Mouse (Mus musculus) hindbrain, embryonic 14.5 days (tissue): Measurements from ENCODE around the gene Slc2a12. TPM values are rescaled to one million over a fixed set of nuclear protein-coding genes. Genes with fewer than 3 reads are reported as not detected.
A peak's percentile ranks its signal among the peaks of the same experiment; 100 is the strongest.

Source experiments
- ATAC-seq: fragments of 200-750 bp; cut with Nextera tagmentation; 2 replicates; pipeline ENCODE4 v1.8.0; 2017; ENCODE audit warnings: moderate number of reproducible peaks, mild to moderate bottlenecking, moderate TSS enrichment, moderate library complexity; ENCODE audit not compliant: low FRiP score
- DNase-seq: peaks from one replicate; pipeline ENCODE4 v3.0.0-alpha.2; 2015; ENCODE audit warnings: low spot score
- H3K27ac ChIP-seq: fragments of 300-500 bp; sonication (generic); 2 replicates; pipeline ENCODE4 v1.5.1; 2014; ENCODE audit warnings: mild to moderate bottlenecking, moderate library complexity
- H3K27me3 ChIP-seq: fragments of 300-500 bp; sonication (generic); 2 replicates; pipeline ENCODE4 v1.6.1; 2014; ENCODE audit warnings: mild to moderate bottlenecking, low read length, mixed read lengths; ENCODE audit not compliant: control insufficient read depth, insufficient read depth
- H3K36me3 ChIP-seq: fragments of 300-500 bp; sonication (generic); replicated peaks from 2 replicates; pipeline ENCODE4 v1.6.1; 2014; ENCODE audit not compliant: control insufficient read depth, insufficient read depth
- H3K4me1 ChIP-seq: fragments of 300-500 bp; sonication (generic); replicated peaks from 2 replicates; pipeline ENCODE4 v1.6.1; 2014; ENCODE audit warnings: antibody characterized with exemption, low read length, mixed read lengths; ENCODE audit not compliant: control insufficient read depth, insufficient read depth
- H3K4me2 ChIP-seq: fragments of 300-500 bp; sonication (generic); replicated peaks from 2 replicates; pipeline ENCODE4 v1.6.1; 2014; ENCODE audit warnings: mild to moderate bottlenecking, moderate library complexity
- H3K4me3 ChIP-seq: fragments of 300-500 bp; sonication (generic); replicated peaks from 2 replicates; pipeline ENCODE4 v1.5.1; 2014; ENCODE audit warnings: mild to moderate bottlenecking, low read length
- H3K9ac ChIP-seq: fragments of 300-500 bp; sonication (generic); 2 replicates; pipeline ENCODE4 v1.6.1; 2014
- H3K9me3 ChIP-seq: fragments of 300-500 bp; sonication (generic); 2 replicates; pipeline ENCODE4 v1.6.1; 2016; ENCODE audit warnings: low read length; ENCODE audit not compliant: control insufficient read depth
- WGBS: fragments of 180-500 bp; shearing (Covaris S2); extraction: QIAGEN DNeasy Blood & Tissue Kit; methylation state at CpG from one replicate; pipeline ENCODE4 v1.1.7; 2014; 5-methylcytosine and 5-hydroxymethylcytosine counted together
- polyA plus RNA-seq: library from polyadenylated mRNA; unstranded; fragments of >200 nt; fragmentation: Nextera tagmentation; extraction: Ambion mirVana; gene quantifications from 2 replicates; pipeline ENCODE4 v1.2.1, GENCODE M21; 2014

Slc2a12 gene
- polyA plus RNA-seq, 1 experiment from 2014 or later: 8.0 TPM

DNA sequence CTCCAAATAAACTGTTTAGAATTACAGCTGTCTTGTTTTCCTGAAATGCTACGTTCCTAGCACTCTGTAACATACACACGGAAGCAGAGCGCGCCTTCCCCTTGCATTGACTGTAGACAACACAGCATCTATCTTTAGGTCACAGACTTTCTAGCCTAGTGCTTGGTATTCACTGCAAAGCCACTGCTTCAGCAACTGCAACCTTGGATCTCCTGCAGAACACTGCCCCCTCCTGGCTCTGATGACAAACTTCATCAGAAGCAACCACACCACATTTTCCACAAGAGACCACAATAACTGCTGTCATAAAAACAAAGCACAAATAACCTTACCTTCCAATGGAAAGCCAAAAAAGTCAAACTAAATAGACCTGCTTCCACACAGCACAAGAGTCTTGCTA is 69.7 kb downstream of the Slc2a12 start:
- H3K4me2 ChIP-seq: no peak overlapping the region
- H3K36me3 ChIP-seq: peaks cover 8% of the 10 kb centered on the region
- ATAC-seq (no peak), DNase-seq (peak; percentile 70)
- H3K9ac ChIP-seq: no peak overlapping the region
- H3K9me3 ChIP-seq: no peaks in the 10 kb centered on the region
- H3K4me1 ChIP-seq: no peaks in the 10 kb centered on the region
- WGBS: 74% methylated on average over 4 of the region's 4 CpGs
- no peak overlapping the region for H3K4me3 ChIP-seq
- no peaks in the 10 kb centered on the region for H3K27me3 ChIP-seq
- H3K27ac ChIP-seq: no peak overlapping the region

GRCm38 (mm10) chr10:22718475-22718874 is 73.7 kb downstream of the Slc2a12 start:
- no peaks in the 10 kb centered on the region for H3K27me3 ChIP-seq
- H3K4me1 ChIP-seq: no peaks in the 10 kb centered on the region
- H3K9me3 ChIP-seq: no peaks in the 10 kb centered on the region
- H3K27ac ChIP-seq: no peak overlapping the region
- H3K36me3 ChIP-seq: no peaks in the 10 kb centered on the region
- 42% methylated on average over 4 of the region's 4 CpGs for WGBS
- no peak overlapping the region for H3K4me3 ChIP-seq
- H3K9ac ChIP-seq: no peak overlapping the region
- ATAC-seq: no peak
- no peak overlapping the region for H3K4me2 ChIP-seq
- DNase-seq: no peak

DNA sequence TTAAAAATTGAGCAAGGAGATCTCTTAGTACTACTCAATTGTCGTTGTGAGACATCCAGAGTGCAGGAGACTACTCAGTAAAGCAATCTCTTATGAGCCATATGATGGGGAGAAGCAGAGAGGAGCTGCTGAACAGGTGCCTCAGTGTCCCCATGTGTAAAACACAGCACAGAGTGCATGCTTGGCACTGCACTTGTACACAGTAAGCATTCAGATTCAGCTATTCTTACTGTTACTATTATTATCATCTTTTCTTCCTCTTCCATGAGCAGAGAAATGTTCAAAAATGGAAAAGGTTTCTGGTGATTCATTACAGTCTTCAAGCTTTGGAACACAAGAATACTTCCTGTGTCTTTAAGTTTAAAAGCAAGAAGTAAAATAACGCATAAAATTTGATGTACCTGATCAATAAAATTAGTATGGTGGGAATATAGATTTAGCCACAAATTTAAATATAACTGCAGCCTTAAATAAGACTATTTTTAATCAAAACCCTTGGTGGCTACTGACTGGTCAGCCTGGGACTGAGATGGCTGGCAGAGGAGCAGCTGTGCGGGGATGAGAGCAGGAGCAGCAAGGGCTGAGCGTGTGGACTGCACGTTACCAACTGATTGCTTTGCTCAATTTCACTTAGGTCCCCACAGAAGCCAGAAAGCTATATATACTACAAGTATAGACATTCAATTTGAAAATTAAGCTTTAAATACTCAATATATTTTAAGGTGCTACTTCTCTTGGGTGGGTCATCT is 76.1 kb downstream of the Slc2a12 start:
- ATAC-seq (no peak), DNase-seq (no peak)
- no peak overlapping the region for H3K4me2 ChIP-seq
- H3K9ac ChIP-seq: no peak overlapping the region
- no peak overlapping the region for H3K4me3 ChIP-seq
- no peaks in the 10 kb centered on the region for H3K9me3 ChIP-seq
- no peaks in the 10 kb centered on the region for H3K27me3 ChIP-seq
- WGBS: 84% methylated on average over 5 of the region's 5 CpGs
- no peaks in the 10 kb centered on the region for H3K36me3 ChIP-seq
- H3K27ac ChIP-seq: no peak overlapping the region
- no peaks in the 10 kb centered on the region for H3K4me1 ChIP-seq

DNA sequence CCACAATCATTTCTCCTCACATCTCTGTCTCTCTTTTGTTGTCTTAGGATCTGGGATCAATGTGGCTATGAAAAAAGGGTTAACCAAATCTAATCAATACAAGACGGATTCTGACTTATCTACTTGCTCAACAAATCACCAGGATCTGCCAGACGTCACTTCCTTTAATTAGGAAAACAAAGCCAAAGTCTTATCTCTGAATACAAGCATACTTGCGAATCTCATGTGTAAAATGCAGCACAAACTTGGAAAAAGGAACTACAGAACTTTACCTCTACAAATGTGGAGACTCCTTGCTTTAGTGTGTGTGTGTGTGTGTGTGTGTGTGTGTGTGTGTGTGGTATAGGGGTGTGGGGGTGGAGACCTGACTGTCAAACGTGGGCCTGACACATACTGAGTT is 80.4 kb downstream of the Slc2a12 start:
- no peak overlapping the region for H3K9ac ChIP-seq
- H3K9me3 ChIP-seq: no peaks in the 10 kb centered on the region
- H3K36me3 ChIP-seq: no peaks in the 10 kb centered on the region
- ATAC-seq (no peak), DNase-seq (no peak)
- peaks cover 27% of the 10 kb centered on the region for H3K4me1 ChIP-seq
- no peak overlapping the region for H3K27ac ChIP-seq
- no peak overlapping the region for H3K4me3 ChIP-seq
- no peak overlapping the region for H3K4me2 ChIP-seq
- no peaks in the 10 kb centered on the region for H3K27me3 ChIP-seq
- WGBS: 70% methylated on average over 4 of the region's 4 CpGs

DNA sequence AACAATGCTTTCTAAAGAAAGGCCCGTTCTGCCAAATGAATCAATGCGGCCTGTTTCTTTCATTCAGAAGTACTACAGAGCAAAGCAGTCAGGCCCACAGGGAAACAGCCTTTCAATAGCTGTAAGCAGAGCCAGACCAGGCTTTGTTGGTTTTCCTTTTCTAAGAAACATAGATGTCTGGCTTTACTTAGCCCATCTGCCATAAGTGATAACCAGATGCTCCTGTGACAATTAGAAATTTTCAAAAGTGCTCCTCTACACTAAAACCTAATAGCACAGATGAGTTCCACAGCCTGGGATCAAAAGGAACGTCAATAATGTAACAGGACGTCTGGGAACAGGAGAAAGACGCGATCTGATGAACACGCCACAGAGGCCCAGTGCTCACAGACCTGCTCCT is 81.5 kb downstream of the Slc2a12 start:
- H3K9ac ChIP-seq: no peak overlapping the region
- no peak overlapping the region for H3K27ac ChIP-seq
- no peaks in the 10 kb centered on the region for H3K9me3 ChIP-seq
- no peaks in the 10 kb centered on the region for H3K27me3 ChIP-seq
- 57% methylated on average over 7 of the region's 7 CpGs for WGBS
- ATAC-seq: no peak
- no peaks in the 10 kb centered on the region for H3K36me3 ChIP-seq
- no peak overlapping the region for H3K4me3 ChIP-seq
- peaks cover 29% of the 10 kb centered on the region for H3K4me1 ChIP-seq
- no peak overlapping the region for H3K4me2 ChIP-seq
- DNase-seq: no peak

- no peak overlapping the region for H3K4me2 ChIP-seq
- ATAC-seq: no peak
- H3K9me3 ChIP-seq: no peaks in the 10 kb centered on the region
- no peak overlapping the region for H3K9ac ChIP-seq
- no peak overlapping the region for H3K27ac ChIP-seq
- no peaks in the 10 kb centered on the region for H3K36me3 ChIP-seq
- H3K4me1 ChIP-seq: peaks cover 35% of the 10 kb centered on the region
- H3K4me3 ChIP-seq: no peak overlapping the region
- no peak for DNase-seq
- 85% methylated on average over 1 of the region's 1 CpGs for WGBS
- H3K27me3 ChIP-seq: no peaks in the 10 kb centered on the region
These were observed 83.4 kb downstream of the Slc2a12 start for GRCm38 (mm10) chr10:22728257-22728656.

GRCm38 (mm10) chr10:22730266-22730991 is 85.6 kb downstream of the Slc2a12 start:
- DNase-seq: no peak
- peak; percentile 74 for ATAC-seq

DNA sequence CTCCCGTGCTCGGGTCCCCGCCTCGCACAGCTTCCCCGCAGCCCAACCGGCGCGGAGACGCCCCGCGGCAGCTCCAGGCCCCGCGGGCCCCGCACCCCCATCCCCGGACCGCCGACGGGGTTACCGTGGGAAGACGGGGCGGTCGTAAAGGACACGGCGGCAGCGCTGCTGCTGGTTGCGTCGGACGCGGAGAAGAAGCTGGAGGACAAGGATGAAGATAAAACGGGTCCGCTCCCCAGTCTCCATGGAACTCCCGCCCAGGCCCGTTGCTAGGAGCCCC is 86.1 kb downstream of the Slc2a12 start:
- H3K27me3 ChIP-seq: no peaks in the 10 kb centered on the region
- WGBS: under 1% methylated on average over 33 of the region's 33 CpGs
- no peaks in the 10 kb centered on the region for H3K36me3 ChIP-seq
- ATAC-seq (no peak; the same call in 1 of the 2 replicates), DNase-seq (no peak)
- H3K4me3 ChIP-seq: peak overlapping the region; percentile 92
- peak overlapping the region; percentile 99 for H3K9ac ChIP-seq
- peaks cover 35% of the 10 kb centered on the region for H3K4me1 ChIP-seq
- H3K27ac ChIP-seq: peak overlapping the region; percentile 96
- H3K9me3 ChIP-seq: no peaks in the 10 kb centered on the region
- H3K4me2 ChIP-seq: peak overlapping the region; percentile 77

More at GRCm38 (mm10) chr10:22730266-22730991, 85.6 kb downstream of the Slc2a12 start:
- Histone ChIP-seq H3K27ac (peak overlapping the region; percentile 96), H3K4me1 (peaks cover 35% of the 10 kb centered on the region), H3K4me2 (peak overlapping the region; percentile 77), H3K9ac (peak overlapping the region; percentile 99), H3K27me3 (no peaks in the 10 kb centered on the region), H3K9me3 (no peaks in the 10 kb centered on the region), H3K4me3 (peak overlapping the region; percentile 92), H3K36me3 (no peaks in the 10 kb centered on the region)
- WGBS: under 1% methylated on average over 39 of the region's 39 CpGs

GRCm38 (mm10) chr10:22731272-22732093 is 86.7 kb downstream of the Slc2a12 start, which contains the start of gene Tbpl1:
TSS of gene Tbpl1 (minus strand) at chr10:22731938.
- H3K4me1 ChIP-seq: peaks cover 33% of the 10 kb centered on the region
- peak within 1 kb of the TSS; percentile 92 for H3K4me3 ChIP-seq
- H3K27ac ChIP-seq: peak within 1 kb of the TSS; percentile 96
- ATAC-seq: peak; percentile 99
- no peaks in the 10 kb centered on the region for H3K9me3 ChIP-seq
- H3K9ac ChIP-seq: peak within 1 kb of the TSS; percentile 99
- WGBS: under 1% methylated on average over 77 of the region's 77 CpGs
- peak within 1 kb of the TSS; percentile 98 for H3K4me2 ChIP-seq
- DNase-seq: peak; percentile 95
- no peaks in the 10 kb centered on the region for H3K27me3 ChIP-seq
- no peaks in the 10 kb centered on the region for H3K36me3 ChIP-seq
